Mouse (Mus musculus): Measurements from ENCODE around the gene Gjb4. TPM values are rescaled to one million over a fixed set of nuclear protein-coding genes. Genes with fewer than 3 reads are reported as not detected.

Gene Gjb4
- polyA plus RNA-seq (2014; fragmentation: Illumina TruSeq; extraction: RNeasy Lipid Tissue Mini Kit (QIAGEN cat#74804); ENCODE audit: low read depth, low replicate concordance) = 12.9 TPM

GRCm38 (mm10) chr4:127353951-127354438 lies at the start of gene Gjb4:
Gjb4 (minus strand) TSS chr4:127354081.

DNA sequence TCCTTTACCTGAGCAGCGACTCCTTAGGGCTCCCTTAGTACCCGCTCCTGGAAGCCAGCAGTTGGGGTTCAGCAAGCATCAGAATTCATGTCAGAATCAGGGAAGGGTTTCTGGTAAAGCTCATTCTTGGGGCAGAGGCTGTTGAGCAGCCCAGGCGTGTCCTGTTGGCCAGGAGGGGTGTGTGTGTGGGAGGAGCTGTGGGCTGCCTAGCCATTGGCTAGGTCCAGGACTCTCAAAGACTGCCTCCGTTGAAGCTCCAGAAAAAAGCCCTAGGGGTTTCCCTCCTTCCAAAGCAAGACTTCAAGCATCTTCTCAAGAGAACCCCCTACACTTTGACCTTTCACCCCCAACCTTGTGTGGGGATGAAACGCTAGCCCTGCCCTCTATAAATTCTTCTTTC lies 4.1 kb upstream of the Gjb4 start, which contains the start of gene Gjb5:
Gene Gjb5, minus strand, starts transcription at position 164 of the 400 bp plus-strand sequence.

DNA sequence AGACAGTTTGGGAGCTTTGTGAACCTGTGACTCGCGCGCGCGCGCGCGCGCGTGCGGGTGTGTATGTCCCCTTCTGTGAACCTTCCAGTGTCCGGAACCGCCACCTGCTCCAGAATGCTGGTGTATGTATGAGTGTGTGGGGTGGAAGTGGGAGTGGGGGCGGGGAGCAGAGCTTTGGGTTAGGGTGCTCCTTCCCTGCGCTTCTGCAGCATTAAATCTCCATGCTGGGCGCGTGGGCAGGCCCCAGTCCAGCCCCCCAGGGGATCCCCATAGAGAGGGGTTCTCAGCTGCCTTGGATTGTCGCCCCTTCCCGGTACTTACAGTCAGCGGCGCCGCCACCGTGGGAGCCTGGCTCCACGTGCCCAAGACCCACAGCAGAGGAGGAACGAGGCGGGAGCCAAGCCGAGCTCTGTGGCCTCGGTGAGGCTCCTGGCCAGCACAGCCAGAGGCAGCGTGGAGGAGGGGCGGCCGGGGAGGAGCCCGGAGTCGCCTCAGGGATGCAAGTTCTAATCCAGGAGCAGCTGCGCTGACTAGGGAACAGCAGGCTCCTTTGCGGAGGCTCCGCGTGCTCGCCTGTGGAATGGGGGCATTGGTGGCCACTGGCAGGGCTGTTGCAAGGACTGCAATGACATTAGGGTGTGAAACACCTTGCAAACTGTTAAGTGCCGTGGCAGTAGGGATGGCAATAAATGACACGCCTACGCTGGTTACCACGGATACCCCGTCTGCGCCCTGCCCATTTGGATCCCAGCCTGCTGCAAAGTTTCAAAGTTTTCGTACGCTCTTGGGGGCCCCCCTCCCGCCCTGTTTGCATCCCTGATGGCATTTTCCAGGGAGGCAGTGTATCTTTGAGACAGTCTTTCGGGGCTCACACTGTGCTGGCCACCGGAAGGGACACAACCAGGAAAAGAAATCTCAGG lies 23.4 kb downstream of the Gjb4 start, which contains the start of gene Gjb3:
Gene Gjb3, minus strand, starts transcription at position 664 of the 920 bp plus-strand sequence.

DNA sequence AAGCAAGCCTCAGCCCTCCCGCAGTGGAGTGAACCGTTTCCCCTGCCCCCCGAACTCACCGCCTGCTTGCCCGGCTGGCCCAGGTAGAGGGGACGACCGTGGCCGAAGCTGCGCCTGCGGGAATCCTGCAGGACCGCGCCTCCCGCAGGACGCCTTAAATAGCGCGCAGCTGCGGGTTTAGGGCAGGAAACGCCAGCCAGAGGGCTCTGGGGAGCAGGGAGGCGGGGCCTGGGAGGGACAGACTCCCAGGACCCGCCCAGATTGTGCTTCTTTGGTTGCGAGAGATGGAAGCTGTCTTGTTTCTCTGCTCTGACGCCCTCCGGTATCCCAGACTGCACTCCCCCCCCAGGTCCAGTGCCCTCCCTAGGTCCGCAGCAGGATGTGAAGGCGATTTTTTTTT lies 40.0 kb downstream of the Gjb4 start, which contains the start of gene Gja4:
Gene Gja4, minus strand, starts transcription at position 179 of the 400 bp plus-strand sequence.

Other genes starting within 250 kb of the Gjb4 start
- 26.0 TPM for gene Tmem35b, start 230.4 kb downstream of the Gjb4 start, polyA plus RNA-seq (2014; fragmentation: Illumina TruSeq; extraction: RNeasy Lipid Tissue Mini Kit (QIAGEN cat#74804); ENCODE audit: low read depth, low replicate concordance)
- 0.10 TPM for gene Dlgap3, start 184.9 kb downstream of the Gjb4 start, polyA plus RNA-seq (2014; fragmentation: Illumina TruSeq; extraction: RNeasy Lipid Tissue Mini Kit (QIAGEN cat#74804); ENCODE audit: low read depth, low replicate concordance)
- gene Smim12, start 110.3 kb downstream of the Gjb4 start, polyA plus RNA-seq (2014; fragmentation: Illumina TruSeq; extraction: RNeasy Lipid Tissue Mini Kit (QIAGEN cat#74804); ENCODE audit: low read depth, low replicate concordance) = 31.2 TPM
- 18.5 TPM for gene Gja4, start 40.0 kb downstream of the Gjb4 start, polyA plus RNA-seq (2014; fragmentation: Illumina TruSeq; extraction: RNeasy Lipid Tissue Mini Kit (QIAGEN cat#74804); ENCODE audit: low read depth, low replicate concordance)
- 47.7 TPM for gene Gjb3, start 23.2 kb downstream of the Gjb4 start, polyA plus RNA-seq (2014; fragmentation: Illumina TruSeq; extraction: RNeasy Lipid Tissue Mini Kit (QIAGEN cat#74804); ENCODE audit: low read depth, low replicate concordance)
- 2.1 TPM for gene Gjb5, start 4.1 kb upstream of the Gjb4 start, polyA plus RNA-seq (2014; fragmentation: Illumina TruSeq; extraction: RNeasy Lipid Tissue Mini Kit (QIAGEN cat#74804); ENCODE audit: low read depth, low replicate concordance)

Measured in adipose tissue, adult 10 weeks (tissue).